Mouse (Mus musculus): ENCODE measurements around the gene Zbtb9. TPM values are rescaled to one million over a fixed set of nuclear protein-coding genes. Genes with fewer than 3 reads are reported as not detected.
A peak's percentile ranks its signal among the peaks of the same experiment; 100 is the strongest.

Gene Zbtb9
- total RNA-seq, 2 experiments from 2014 or later = 14.4 to 17.7 TPM

GRCm38 (mm10) chr17:27005644-27006043 is 32.7 kb downstream of the Zbtb9 start:
- peak; percentile 64 for ATAC-seq (replicated peaks; ENCODE audit: poor library complexity, severe bottlenecking)

- no peak for ATAC-seq (replicated peaks; ENCODE audit: poor library complexity, severe bottlenecking)
Measured at GRCm38 (mm10) chr17:27008277-27008676, 35.3 kb downstream of the Zbtb9 start.

- no peak for ATAC-seq (replicated peaks; ENCODE audit: poor library complexity, severe bottlenecking)
Measured at GRCm38 (mm10) chr17:27011167-27011566, 38.2 kb downstream of the Zbtb9 start.

GRCm38 (mm10) chr17:27011998-27012672 is 39.2 kb downstream of the Zbtb9 start:
- ATAC-seq (replicated peaks; ENCODE audit: poor library complexity, severe bottlenecking) = peak; percentile 92

DNA sequence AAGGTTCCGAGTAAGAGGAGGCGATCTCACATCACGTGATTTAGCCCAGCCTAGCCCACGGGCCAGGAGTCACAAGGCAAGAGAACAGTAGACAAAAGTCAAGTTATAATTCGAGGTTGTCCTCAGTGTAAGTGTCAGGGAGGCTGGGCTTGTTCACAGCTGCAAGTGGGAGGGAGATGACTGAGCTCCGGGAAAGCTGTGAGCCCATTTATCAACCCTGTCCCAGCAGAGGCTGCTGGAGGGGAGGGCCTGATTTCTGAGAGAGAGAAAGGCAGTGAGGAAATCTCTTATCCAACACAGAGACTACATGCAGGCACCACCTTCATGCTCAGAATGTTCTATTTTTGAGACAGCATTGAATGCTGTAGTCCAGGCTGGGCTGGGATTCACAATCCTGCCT is 39.9 kb downstream of the Zbtb9 start:
- ATAC-seq (replicated peaks; ENCODE audit: poor library complexity, severe bottlenecking) = no peak

GRCm38 (mm10) chr17:27017564-27018499 is 44.9 kb downstream of the Zbtb9 start:
- peak; percentile 77 for ATAC-seq (replicated peaks; ENCODE audit: poor library complexity, severe bottlenecking)

DNA sequence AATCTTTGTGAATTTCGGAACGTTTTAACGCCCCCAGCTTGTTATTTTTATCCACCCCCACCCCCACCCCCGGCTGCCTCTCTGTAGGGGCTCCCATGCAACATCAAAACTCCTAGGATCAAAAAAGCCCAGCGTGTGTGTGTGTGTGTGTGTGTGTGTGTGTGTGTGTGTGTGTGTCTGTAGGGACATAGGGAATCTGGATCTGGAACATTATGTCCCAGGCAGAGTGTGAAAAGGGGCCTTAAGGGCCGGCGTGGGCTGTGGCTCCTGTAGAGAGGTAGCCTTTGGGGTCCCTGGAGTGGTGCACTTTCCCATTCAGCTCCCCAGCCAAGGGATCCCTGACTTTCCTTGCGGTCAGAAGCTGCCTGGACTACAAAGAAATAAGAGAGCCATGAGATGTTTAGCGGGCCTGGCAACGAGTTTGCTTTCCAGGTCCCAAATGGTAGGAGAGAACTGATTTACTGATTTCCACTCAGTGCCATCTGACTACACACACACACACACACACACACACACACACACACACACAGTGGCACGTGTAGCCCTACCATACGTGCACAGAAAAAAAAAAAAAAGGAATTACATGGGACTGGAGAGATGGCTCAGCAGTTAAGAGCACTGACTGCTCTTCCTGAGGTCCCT is 45.7 kb downstream of the Zbtb9 start:
- ATAC-seq (replicated peaks; ENCODE audit: poor library complexity, severe bottlenecking) = no peak

DNA sequence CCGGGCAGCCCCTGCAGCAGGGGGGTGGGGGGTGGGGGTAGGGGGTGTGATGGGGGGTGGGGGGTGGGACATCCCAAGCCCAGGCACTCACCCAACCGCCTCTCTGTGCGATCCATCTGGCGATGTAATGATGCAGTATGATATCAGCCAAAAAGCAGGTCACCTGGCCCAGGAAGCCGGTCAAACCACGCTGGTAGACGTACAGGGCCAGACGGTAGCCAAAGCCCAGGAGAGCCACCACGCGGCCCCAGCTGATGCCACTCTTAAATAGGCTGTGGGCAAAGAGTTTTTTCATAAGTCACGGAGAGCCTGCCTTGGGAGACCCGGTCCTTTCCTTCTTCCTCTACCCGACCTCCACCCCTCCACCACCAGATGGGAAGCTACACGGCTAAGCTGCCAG is 48.1 kb downstream of the Zbtb9 start:
- no peak for ATAC-seq (replicated peaks; ENCODE audit: poor library complexity, severe bottlenecking)

- ATAC-seq (replicated peaks; ENCODE audit: poor library complexity, severe bottlenecking) = no peak
Measured at GRCm38 (mm10) chr17:27021736-27022135, 48.8 kb downstream of the Zbtb9 start.

GRCm38 (mm10) chr17:27023342-27023741 is 50.4 kb downstream of the Zbtb9 start:
- no peak for ATAC-seq (replicated peaks; ENCODE audit: poor library complexity, severe bottlenecking)

DNA sequence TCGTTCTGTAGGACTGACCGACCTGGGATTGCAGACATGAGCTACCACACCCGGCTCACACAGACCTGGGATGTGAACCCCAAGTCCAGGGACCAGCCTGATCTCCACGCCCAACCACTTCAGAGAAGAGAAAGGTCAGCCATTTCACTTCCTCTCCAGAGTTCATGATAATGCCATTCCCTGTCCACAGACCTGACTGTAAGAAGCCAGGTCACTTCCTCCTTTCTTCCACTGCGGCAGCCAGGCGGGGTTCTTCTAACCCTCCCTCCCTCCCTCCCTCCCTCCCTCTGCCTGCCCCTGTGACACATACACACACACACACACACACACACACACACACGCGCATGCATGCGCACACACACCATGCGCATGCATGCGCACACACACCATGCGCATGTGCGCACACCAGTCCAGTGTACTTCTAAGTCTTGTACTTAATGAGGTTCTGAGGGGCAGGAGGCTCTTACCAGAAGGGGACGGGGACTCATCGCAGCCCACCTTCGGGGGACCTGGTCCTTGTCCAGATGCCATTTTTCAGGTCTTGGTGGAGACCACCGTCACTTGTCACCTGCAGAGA is 52.4 kb downstream of the Zbtb9 start:
- peak; percentile 54 for ATAC-seq (replicated peaks; ENCODE audit: poor library complexity, severe bottlenecking)

GRCm38 (mm10) chr17:27025951-27026350 is 53.0 kb downstream of the Zbtb9 start:
- ATAC-seq (replicated peaks; ENCODE audit: poor library complexity, severe bottlenecking) = peak; percentile 25

GRCm38 (mm10) chr17:27027460-27028283 is 54.7 kb downstream of the Zbtb9 start:
- ATAC-seq (replicated peaks; ENCODE audit: poor library complexity, severe bottlenecking) = peak; percentile 59

- ATAC-seq (replicated peaks; ENCODE audit: poor library complexity, severe bottlenecking) = peak; percentile 61
Measured at GRCm38 (mm10) chr17:27028284-27028795, 55.4 kb downstream of the Zbtb9 start.

DNA sequence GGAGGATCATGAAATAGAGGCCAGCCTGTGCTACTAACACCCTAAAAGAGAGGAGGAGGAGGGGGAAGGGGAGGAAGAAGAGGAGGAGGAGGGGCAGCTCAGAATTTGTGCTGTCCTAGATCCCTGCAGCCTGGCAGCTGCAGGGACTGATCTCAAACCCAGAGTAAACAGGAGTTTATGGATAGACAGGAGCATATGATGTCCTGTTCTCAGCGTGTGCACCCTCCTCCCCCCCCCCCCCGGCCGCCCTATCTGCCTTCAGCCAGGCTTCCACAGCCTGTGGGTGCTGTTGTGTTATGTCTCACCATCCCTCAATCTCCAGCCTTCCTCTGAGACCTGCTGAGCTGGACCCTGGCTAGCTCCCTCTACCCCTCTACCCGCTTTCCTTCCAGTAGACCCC is 55.9 kb downstream of the Zbtb9 start, which contains the start of gene Bak1:
TSS of gene Bak1 (minus strand) at position 101 of the 400 bp plus-strand sequence.
- no peak for ATAC-seq (replicated peaks; ENCODE audit: poor library complexity, severe bottlenecking)

GRCm38 (mm10) chr17:27029431-27029830 is 56.5 kb downstream of the Zbtb9 start:
- ATAC-seq (replicated peaks; ENCODE audit: poor library complexity, severe bottlenecking) = no peak

DNA sequence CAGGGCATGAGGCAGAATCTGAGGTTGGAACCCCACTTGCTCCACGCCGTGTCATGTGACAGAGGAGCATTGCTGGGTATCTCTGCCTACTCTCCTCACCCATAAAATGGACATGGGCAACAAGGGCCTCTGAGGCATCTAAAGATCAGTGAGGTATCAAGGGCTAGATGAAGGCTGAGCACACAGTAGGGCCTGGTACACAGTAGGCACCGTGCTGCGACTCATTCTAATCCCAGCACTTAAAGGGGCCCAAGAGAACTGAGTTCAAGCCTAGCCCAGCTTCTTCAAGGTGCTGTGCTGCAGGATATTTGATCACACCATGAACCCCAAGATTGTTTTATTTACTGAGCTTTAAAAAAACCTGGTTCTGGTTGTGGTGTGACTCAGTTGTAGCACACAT is 57.9 kb downstream of the Zbtb9 start:
- ATAC-seq (replicated peaks; ENCODE audit: poor library complexity, severe bottlenecking) = no peak

GRCm38 (mm10) chr17:27032328-27032727 is 59.4 kb downstream of the Zbtb9 start:
- ATAC-seq (replicated peaks; ENCODE audit: poor library complexity, severe bottlenecking) = no peak

DNA sequence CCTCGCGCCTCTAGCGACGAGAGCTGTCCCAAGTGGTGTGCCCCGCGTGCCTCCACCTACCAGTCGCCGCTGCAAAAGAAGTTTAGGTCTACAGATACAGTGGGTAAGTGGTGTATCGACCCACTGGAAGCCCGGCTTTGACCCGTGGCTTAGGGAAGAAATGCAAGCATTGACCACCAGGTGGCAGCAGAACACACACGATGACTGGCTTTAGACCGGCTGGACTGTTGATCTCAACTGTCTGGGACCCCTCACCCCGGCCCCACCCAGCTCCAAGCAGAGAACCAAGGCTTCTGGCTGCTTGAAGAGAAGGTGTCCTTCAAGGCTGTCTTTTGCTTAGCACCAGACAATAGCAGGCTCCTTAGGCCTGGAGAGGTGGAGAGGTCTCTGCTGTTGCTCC is 59.9 kb downstream of the Zbtb9 start:
- peak; percentile 43; the same call in 1 of the 2 replicates for ATAC-seq (replicated peaks; ENCODE audit: poor library complexity, severe bottlenecking)
